Mouse (Mus musculus) activated CD4-positive, CD25-positive, alpha-beta regulatory T cell (primary cell): Measurements from ENCODE around the gene P2rx7. TPM values are rescaled to one million over a fixed set of nuclear protein-coding genes. Genes with fewer than 3 reads are reported as not detected.

ENCODE experiments used
- polyA plus RNA-seq, 2 experiments: library from polyadenylated mRNA; unstranded; fragments of 100-300 nt; shearing (Covaris generic); gene quantifications; one replicate each; pipeline ENCODE4 v1.2.1; 2017

P2rx7 gene
- 10 to 100 TPM; 93.6 to 96.0 TPM for polyA plus RNA-seq

DNA sequence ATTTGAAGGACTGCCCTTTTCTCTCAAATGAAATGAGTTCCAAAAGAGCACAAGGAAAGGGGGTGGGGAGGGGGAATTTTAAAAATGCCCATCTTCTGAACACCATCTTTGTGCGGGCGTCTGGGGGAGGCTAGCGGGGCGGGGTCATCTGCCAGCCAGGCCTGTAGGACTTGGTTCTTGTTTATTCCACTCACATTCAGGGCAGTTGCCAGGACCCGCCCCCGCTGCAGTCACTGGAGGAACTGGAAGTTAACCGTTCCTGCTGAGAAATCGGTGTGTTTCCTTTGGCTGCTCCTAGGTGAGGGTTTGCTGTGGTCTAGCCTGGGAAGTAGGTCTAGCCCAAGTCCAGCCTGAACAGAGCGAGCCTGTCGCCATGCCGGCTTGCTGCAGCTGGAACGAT, at the start of gene P2rx7:
P2rx7 (plus strand) TSS at position 211 of the 400 bp plus-strand sequence.

DNA sequence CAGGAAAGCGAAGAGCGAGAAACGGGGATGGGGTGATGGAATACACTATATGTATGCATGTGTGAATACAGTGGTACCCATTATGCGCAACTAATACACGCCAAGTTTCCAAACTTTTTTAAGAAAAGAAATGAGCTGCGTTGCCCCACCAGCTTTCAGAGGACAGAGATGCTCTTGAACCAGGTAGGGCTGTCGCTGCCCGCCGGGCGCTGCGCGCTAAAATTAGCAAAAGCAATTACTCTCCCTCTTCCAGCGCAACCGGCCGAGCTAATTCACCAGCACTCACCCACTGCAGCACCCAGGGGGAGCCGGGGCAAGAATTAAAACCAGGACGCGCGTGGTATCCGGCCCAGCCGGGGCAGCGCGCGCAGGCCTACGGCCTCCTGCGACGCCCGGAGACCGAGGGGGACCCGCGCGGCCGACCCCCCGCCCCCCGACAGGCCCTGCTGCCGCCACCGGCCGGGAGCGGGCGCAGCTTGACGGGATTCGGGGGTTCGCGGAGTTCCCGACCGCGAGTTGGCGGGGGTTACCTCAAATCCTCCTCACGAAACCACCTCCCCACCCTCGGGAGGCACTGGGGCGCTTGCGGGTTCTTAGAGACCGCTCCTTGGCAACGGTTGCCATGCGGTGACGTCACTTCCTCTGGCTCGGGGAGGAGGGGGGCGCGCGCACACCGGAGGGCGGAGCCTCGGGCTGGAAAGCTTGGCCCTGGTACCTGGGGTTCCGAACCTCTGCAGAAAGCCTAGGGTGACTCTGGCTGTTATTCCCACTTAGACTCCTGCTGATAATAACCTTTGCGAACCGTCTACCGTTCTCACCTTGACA, 29.6 kb upstream of the P2rx7 start, which contains the start of gene Ift81:
Ift81 (minus strand) TSS at position 611 of the 825 bp plus-strand sequence.

DNA sequence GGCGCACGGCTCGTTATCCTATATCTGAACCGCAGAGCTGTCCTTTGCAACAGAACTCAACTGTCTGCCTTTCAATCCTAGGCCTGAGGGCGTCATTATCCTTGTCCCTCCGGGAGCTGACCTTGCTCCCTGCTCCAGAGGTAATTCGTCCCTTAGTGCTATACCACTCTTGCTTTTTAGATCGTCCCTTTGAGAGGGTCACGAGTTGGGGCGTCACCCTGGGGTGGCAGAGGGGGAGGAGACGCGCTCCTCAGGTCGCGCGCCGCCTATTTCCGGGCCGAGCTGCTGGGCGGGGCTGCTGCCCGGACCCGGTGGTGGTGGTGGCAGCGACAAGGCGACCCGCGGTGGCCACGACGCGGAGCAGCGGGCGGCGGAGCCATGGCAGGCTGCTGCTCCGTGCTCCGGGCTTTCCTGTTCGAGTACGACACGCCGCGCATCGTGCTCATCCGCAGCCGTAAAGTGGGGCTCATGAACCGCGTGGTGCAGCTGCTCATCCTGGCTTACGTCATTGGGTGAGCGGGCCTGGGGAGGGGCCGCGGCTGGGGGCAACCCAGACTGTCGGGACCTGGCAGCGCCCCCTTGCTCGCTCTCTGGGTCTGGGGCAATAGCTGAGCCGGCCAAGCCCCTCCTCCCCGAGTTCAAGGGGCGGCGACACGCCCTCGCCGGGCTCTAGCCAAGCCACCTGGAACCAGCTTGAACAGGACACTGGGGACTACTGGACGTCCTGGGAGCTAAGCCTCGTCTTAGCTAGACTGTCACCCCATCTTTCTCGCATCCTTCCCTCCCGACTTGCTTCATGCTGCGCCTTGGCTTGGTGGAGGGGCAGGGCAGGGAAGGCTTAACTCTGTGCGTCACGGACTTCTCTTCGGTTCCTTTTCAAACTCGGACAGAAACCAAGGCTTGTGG, 63.8 kb downstream of the P2rx7 start, which contains the start of gene P2rx4:
P2rx4 (plus strand) TSS at position 269 of the 906 bp plus-strand sequence.

Other genes starting within 250 kb of the P2rx7 start
- gene Anapc7, start 222.2 kb upstream of the P2rx7 start, polyA plus RNA-seq: 10 to 100 TPM; 29.9 to 32.8 TPM
- 10 to 100 TPM; 59.4 to 91.0 TPM for gene Atp2a2, start 141.7 kb upstream of the P2rx7 start, polyA plus RNA-seq
- gene Ift81, start 29.4 kb upstream of the P2rx7 start, polyA plus RNA-seq: 1 to 10 TPM; 2.0 to 2.7 TPM
- 10 to 100 TPM; 29.1 to 44.8 TPM for gene P2rx4, start 63.6 kb downstream of the P2rx7 start, polyA plus RNA-seq
- 10 to 100 TPM; 15.1 to 17.5 TPM for gene Camkk2, start 135.5 kb downstream of the P2rx7 start, polyA plus RNA-seq
- 100 to 1,000 TPM; 182 to 227 TPM for gene Anapc5, start 177.4 kb downstream of the P2rx7 start, polyA plus RNA-seq
- 10 to 100 TPM; 36.5 to 37.2 TPM for gene Rnf34, start 206.1 kb downstream of the P2rx7 start, polyA plus RNA-seq